Mouse (Mus musculus): ENCODE data around the gene Urm1.

Gene Urm1

GRCm38 (mm10) chr2:29827709-29828024 lies 7.8 kb downstream of the Urm1 start:
- DNase-seq (ENCODE audit: low read depth, low spot score) = no peak

DNA sequence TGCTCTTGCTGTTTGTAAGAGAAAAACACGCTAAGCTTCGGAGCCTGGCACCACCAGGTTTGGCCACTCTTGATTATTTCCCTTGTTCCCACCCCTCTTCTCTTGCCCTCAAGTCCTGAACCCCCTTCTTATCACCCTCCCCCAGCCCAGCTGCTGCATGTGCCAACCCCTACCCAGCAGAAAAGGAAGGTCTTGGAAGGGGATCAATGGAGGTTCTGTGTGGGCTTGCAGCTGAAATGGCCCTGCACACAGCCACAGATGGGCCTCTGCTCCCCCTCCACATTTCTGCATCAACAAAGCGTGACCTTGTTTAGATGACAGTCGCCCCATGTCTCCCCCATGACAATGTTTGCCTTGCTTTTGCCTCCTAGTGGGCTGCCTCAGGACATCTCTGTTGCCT lies 11.2 kb downstream of the Urm1 start:
- DNase-seq (ENCODE audit: low read depth, low spot score) = no peak

GRCm38 (mm10) chr2:29833796-29834195 lies 13.9 kb downstream of the Urm1 start:
- DNase-seq (ENCODE audit: low read depth, low spot score) = no peak

DNA sequence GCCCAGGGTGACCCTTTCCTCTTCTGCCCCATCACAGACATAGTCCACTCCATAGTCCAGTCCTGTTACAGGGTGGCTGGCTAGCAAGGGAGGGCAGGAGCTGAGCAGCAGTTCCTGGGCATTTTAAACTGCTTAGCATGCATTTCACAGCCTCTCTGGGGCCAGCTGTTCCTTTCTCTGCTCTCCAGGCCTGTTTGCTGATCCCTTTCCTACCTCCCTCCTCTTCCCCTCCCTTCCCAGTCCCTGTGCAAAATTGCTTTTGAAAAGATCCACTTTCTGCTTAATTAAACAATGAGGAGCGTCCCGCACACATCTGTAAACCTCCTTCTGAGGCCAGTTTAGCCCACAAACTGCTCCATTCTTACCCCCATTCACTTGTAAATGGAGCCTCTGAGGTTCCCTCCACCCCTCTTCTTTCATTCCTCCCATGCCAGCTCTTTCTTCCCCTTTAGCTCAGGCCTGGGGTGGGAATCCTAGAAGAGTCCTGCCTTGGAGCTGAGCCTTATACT lies 15.6 kb downstream of the Urm1 start:
- no peak for DNase-seq (ENCODE audit: low read depth, low spot score)

DNA sequence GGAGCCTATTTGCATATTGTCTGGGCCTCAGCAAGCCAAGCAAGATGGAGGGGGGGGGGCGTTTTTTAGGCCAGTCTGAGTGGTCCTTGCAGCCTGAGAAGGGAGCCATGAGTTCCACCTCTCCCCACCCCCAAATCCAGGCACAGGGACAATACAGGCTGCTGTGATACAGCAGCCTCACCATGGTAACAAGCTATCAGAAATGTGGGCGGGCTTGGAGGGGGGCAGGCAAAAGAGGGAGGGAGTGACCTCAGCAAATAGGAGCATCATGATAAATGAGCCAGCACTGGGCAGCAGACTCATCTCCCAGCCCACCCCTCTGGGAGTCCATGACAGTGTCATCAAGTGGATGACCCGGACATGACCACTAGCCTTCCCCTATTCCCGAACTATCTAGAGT lies 19.6 kb downstream of the Urm1 start:
- no peak for DNase-seq (ENCODE audit: low read depth, low spot score)

GRCm38 (mm10) chr2:29843231-29844105 lies 23.6 kb downstream of the Urm1 start:
- DNase-seq (ENCODE audit: low read depth, low spot score) = no peak

- DNase-seq (ENCODE audit: low read depth, low spot score) = no peak
These were observed 24.2 kb downstream of the Urm1 start for GRCm38 (mm10) chr2:29844115-29844514.

DNA sequence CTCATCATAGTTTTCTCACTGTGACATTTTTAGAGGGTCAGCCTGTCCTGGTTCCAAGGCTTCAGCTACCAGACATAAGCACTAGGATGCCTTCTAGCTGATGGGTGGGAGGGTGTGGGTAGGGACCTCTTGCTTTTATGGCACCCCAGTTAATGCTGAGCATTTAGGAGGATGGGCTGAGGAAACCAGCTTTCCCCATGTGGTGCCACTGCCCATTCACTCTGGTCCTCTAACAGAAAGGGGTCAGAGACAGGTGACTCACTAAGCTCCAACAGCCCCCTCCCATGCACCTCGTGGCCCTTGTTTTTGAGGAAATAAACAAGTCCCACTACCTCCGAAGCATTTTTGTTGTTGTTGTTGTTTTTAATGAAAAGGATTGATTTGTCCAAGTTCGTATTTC lies 24.8 kb downstream of the Urm1 start:
- DNase-seq (ENCODE audit: low read depth, low spot score) = no peak

DNA sequence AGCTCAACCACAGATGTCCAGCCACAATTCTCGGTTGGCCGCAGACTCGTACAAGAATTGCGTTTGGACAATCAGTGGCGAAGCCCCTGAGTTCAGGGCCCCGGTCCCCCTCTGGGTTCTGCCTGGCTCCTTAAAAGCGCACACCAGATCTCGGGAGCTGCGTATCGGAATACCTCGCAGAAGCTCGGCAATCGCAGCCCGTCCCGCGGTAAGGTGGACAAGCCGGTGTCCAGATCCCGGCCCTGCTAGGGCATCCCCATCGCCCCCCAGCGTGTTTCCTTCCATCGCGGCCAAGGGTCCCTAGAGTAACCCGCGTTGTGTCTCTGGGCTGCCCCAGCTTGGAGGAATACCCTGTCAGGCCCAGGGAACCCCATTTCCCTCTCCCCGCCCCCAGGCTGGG lies 25.8 kb downstream of the Urm1 start:
- DNase-seq (ENCODE audit: low read depth, low spot score) = no peak

DNA sequence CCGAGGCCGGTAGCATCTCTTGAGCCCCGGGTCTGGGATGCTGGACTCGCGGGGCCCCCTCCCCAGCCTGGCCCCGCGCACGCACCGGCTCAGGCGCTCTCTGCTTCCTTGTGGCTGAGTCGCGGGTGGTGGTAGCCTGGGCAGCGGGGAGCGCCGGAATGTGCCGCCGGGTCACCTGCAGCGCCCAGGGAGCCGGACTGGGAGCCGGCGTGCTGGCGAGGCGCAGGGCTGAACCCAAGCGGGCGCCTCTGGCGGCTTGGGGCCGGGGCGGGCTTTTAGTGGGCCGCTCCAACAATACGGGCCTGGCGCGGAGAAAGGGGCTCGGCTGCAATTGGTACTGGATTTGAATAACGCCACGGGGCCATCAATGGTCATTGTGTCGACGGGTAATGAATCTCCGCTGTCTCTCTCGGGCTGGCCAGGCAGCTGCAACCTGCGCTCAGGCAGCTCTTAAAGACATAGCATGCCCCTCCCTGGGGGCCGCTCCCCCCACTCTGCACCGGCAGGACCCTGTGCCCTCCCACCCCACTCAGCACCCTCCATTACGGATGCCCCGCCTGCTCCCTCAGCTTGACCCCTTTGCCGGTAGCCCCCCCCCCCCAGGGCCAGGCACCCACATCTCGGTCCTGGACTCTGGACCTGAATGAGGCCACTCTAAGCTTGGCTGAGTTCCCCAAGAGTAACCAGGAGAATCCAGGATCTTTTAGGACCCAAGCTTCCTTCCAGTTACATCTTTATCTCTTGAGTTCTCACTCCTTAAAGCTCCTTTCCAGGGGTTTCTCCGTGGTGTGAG lies 26.4 kb downstream of the Urm1 start:
- DNase-seq (ENCODE audit: low read depth, low spot score) = no peak

- no peak for DNase-seq (ENCODE audit: low read depth, low spot score)
These were observed 27.0 kb downstream of the Urm1 start for GRCm38 (mm10) chr2:29846911-29847310.

GRCm38 (mm10) chr2:29849041-29849440 lies 29.2 kb downstream of the Urm1 start:
- no peak for DNase-seq (ENCODE audit: low read depth, low spot score)

DNA sequence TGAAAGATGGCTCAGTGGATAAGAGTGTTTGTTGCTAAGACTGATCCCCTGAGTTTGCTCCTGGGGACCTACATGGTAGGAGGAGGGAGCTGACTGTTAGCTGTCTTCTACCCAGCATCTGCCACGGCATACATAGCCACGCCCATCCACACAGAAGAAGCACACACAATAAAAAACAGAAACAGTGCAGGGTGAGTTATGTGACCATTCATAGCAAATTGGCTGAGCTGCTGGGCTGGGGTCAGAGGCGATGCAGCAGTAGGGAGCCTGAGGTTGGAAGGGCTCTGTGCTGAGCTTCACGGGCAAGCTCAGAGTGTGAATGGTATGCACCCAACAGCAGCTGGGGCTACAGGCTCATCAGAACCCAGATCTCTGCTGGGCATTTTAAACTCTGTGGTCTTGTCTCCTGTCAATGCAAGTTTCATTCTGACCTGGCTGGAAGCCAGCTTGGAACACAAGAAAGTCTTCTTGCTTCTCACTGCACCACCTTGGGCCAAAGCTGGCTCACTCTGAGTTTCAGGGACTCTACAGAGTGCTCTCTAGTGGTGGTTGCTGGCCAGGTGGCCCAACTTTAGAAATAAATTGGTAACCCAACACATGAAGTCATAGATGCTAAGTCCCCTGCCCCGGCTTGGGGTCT lies 30.1 kb downstream of the Urm1 start:
- peak; percentile 48 for DNase-seq (ENCODE audit: low read depth, low spot score)

- DNase-seq (ENCODE audit: low read depth, low spot score) = no peak
These were observed 33.1 kb downstream of the Urm1 start for GRCm38 (mm10) chr2:29852957-29853485.

DNA sequence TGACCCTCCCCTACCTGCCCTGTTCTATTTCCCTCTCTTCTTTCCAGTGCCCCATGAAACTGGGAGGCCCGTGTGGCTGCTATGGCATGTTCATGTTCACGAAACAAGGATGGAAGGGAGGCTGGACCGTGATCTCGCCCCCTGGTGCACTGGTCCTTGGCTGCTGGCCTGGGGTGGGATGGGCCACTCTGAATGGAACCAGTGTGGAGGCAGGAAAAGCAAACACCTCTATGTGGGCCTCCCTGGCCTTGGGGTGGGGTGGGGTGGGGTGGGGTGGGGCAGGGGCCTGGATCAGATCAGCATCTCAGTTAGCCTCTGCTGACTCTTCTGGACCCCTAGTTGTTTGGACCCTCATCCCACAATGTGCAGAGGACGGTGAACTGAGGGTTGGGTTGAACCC lies 33.9 kb downstream of the Urm1 start:
- no peak for DNase-seq (ENCODE audit: low read depth, low spot score)

- no peak for DNase-seq (ENCODE audit: low read depth, low spot score)
These were observed 35.8 kb downstream of the Urm1 start for GRCm38 (mm10) chr2:29855585-29856210.

DNA sequence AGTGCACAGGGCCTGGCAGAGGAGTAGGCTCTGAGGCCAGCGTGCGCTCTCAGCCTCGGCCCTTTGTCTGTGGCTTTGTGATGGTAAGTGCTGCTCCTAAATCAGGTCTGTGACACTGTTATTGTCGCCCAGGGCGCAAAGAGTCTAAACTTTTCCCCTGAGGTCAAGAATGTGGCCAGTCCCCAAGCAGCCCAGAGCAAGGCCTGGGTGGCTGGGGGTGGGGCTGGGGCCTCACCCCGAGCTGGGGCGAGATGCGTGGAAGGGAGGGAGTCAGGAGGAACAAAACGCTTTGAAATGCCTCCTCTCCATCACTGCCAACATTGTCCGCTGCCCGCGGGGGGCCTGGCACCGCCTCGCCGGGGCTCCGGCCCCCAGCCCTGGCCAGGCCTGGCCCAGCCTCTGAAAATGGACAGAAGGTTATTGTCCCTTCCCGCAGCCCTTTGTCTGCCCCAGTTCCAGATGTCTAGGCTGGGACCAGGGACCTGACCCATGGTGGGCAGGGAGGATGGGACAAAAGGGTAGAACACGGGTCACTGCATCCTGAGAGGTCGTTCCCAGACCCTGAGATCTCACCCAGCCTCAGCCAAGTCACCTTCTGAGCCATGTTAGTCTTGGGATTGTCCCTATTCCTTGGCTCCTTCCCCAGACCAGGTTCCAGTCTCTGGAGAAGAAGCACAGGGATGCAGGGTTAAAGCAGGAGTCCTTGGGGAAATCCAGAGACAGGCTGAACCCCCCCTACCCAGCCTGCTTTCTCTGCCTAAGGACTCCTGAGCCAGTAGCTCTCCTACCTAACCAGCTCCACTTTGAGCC lies 36.8 kb downstream of the Urm1 start:
- no peak for DNase-seq (ENCODE audit: low read depth, low spot score)

DNA sequence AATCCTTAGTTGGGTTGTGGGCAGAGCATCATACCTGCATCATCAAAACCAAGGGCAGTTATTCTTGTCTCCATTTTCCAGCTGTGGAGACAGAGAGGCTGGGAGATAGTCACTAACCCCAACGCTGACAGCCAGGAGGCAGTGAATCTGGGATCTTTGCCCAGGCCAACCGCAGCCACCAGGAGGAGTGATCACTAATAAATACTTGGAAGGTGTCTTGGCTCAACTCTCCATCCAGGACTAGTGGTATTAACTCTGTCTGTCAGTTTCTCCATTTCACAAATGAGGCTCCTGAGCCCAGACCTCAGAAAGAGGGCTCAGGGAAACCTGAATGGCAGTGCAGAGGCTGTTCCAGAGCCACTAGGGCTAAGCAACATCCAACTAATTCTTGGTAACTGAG lies 37.5 kb downstream of the Urm1 start:
- DNase-seq (ENCODE audit: low read depth, low spot score) = no peak

GRCm38 (mm10) chr2:29857967-29858366 lies 38.1 kb downstream of the Urm1 start:
- DNase-seq (ENCODE audit: low read depth, low spot score) = no peak

DNA sequence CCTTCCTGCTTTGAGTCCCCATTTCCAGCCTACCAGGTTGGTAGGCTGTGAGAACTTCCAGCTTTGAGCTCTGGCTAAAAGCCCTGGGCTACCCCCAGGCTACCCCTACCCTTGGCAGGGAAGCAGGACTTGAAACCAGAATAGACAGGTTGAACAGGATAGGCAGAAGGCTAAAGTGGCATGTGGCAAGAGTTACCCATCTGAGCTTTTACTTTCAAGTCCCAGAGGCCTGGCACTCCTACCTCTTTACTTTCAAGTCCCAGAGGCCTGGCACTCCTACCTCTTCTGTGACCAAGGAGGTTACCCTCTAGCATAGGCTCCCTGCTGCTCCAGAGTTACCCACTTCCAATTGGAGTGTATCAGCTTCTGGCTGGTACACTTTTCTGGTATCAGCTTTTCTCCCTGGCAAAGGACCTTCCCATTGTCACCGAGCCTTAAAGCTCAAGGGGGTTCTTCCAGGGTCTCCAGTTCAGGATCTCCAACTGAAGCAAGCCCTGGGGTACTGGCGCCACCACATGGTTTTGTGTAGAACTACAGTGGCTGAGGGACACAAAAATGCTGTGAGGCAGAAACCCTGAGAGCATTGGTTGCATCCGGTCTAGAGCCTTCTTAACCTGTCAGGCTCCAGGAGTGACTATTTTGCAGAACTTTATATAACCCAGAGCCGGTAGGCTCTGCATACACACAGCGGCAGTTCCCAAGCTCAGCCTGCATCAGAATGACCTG lies 39.0 kb downstream of the Urm1 start:
- peak; percentile 59 for DNase-seq (ENCODE audit: low read depth, low spot score)

Data from A20 (cell line).